Mouse (Mus musculus) myocyte (in vitro differentiated cells): Measurements from ENCODE around the gene Ap4e1.

ENCODE experiments used
- CEBPB ChIP-seq: IDR thresholded peaks from 2 replicates; pipeline ENCODE4 v1.6.1; 2011; ENCODE audit warnings: mild to moderate bottlenecking, moderate library complexity; ENCODE audit not compliant: poor library complexity, insufficient read depth, severe bottlenecking
- E2F4 ChIP-seq: IDR thresholded peaks from one replicate; pipeline ENCODE4 v1.6.1; 2011; ENCODE audit warnings: mild to moderate bottlenecking, control low read depth, moderate library complexity; ENCODE audit not compliant: insufficient read depth
- MAX ChIP-seq: IDR thresholded peaks from one replicate; pipeline ENCODE4 v1.6.1; 2011; ENCODE audit warnings: low read depth, mild to moderate bottlenecking, control low read depth
- MYOD1 ChIP-seq, 3 experiments: IDR thresholded peaks; one replicate each; pipeline ENCODE4 v1.6.1; 2011; ENCODE audit warnings: control low read depth in 2 of 3, low read depth in 2 of 3, mild to moderate bottlenecking in 2 of 3, moderate library complexity in 1 of 3; ENCODE audit not compliant: insufficient read length in 2 of 3, control insufficient read depth in 1 of 3
- MYOG ChIP-seq, 3 experiments: IDR thresholded peaks; one replicate each; pipeline ENCODE4 v1.6.1; 2011; ENCODE audit warnings: control low read depth in 2 of 3, low read depth in 2 of 3, mild to moderate bottlenecking in 2 of 3; ENCODE audit not compliant: insufficient read length in 2 of 3, control insufficient read depth in 1 of 3, insufficient read depth in 1 of 3
- POLR2A ChIP-seq: IDR thresholded peaks from one replicate; pipeline ENCODE4 v1.6.1; 2011; ENCODE audit warnings: low read depth, mild to moderate bottlenecking, control low read depth, moderate library complexity; ENCODE audit not compliant: insufficient read length
- POLR2AphosphoS2 ChIP-seq: IDR thresholded peaks from one replicate; pipeline ENCODE4 v1.6.1; 2011; ENCODE audit warnings: low read depth, control low read depth; ENCODE audit not compliant: insufficient read length
- SRF ChIP-seq: IDR thresholded peaks from one replicate; pipeline ENCODE4 v1.6.1; 2011; ENCODE audit warnings: low read depth; ENCODE audit not compliant: control insufficient read depth, insufficient read length
- TCF12 ChIP-seq: IDR thresholded peaks from one replicate; pipeline ENCODE4 v1.6.1; 2011; ENCODE audit warnings: mild to moderate bottlenecking, control low read depth; ENCODE audit not compliant: poor library complexity, insufficient read depth, severe bottlenecking
- TCF3 ChIP-seq: IDR thresholded peaks from one replicate; pipeline ENCODE4 v1.6.1; 2011; ENCODE audit warnings: low read depth, control low read depth; ENCODE audit not compliant: insufficient read length
- USF1 ChIP-seq: IDR thresholded peaks from one replicate; pipeline ENCODE4 v1.6.1; 2011; ENCODE audit warnings: low read depth, mild to moderate bottlenecking, control low read depth, moderate library complexity

DNA sequence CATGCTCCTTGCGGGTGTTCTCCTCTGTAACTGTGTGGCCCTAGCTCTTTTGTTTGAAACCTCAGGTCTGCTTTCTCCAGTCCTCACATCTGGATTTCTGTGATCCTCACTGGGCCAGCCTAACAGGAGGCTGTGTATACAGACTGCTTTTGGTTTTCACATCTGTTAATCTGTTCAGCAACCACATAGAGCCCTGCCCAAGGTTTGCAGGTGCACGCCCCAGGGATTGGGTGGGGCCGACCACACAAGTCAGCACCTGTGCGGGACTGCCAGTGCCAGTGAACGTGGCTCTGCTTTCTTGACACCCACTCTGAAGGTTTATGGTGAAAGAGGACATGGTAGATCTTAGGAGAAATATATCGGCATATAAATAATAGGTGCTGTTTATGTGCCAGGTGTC, 18.6 kb upstream of the Ap4e1 start:
- TF ChIP-seq POLR2A: no peak
- TF ChIP-seq USF1: no peak
- no peak for TF ChIP-seq POLR2AphosphoS2
- no peak for TF ChIP-seq CEBPB
- TF ChIP-seq TCF3: no peak
- no peak for TF ChIP-seq E2F4
- TF ChIP-seq SRF: no peak
- no peak for TF ChIP-seq MAX
- no peak for TF ChIP-seq TCF12
- TF ChIP-seq MYOG (IDR thresholded peaks at IDR 0.05; ENCODE audit: control insufficient read depth in 1 of 3, insufficient read depth in 1 of 3, insufficient read length in 2 of 3, low read depth in 2 of 3): no peak
- no peak for TF ChIP-seq MYOD1 (IDR thresholded peaks at IDR 0.05; ENCODE audit: control insufficient read depth in 1 of 3, insufficient read length in 2 of 3, low read depth in 2 of 3)
